Mouse (Mus musculus): Measurements from ENCODE around the gene E2f1. TPM values are rescaled to one million over a fixed set of nuclear protein-coding genes. Genes with fewer than 3 reads are reported as not detected.

E2f1 gene
- total and polyA plus RNA-seq, 3 experiments: 5.1 to 19.6 (median 5.3) TPM

GRCm38 (mm10) chr2:154565562-154565961, 4.1 kb downstream of the E2f1 start:
- TF ChIP-seq POLR2A (IDR thresholded peaks at IDR 0.05; ENCODE audit: low read depth, low read length) (no peak), NELFE (IDR thresholded peaks at IDR 0.05; ENCODE audit: low read depth, low read length) (no peak), MAFK (IDR thresholded peaks at IDR 0.05; ENCODE audit: insufficient replicate concordance, low read length) (no peak), RAD21 (IDR thresholded peaks at IDR 0.05; ENCODE audit: low read depth, low read length) (no peak), RCOR1 (conservative IDR thresholded peaks at IDR 0.05; ENCODE audit: low read depth, low read length) (no peak), GABPA (IDR thresholded peaks at IDR 0.05; ENCODE audit: insufficient replicate concordance, low read depth, low read length) (no peak)
- dilution Hi-C loops (cut with MboI; ENCODE audit: extremely low pct_ligation_motif_present, extremely low pct_unique_long_range_greater_than_20kb, low sequenced_read_pairs) (no loop called here), in situ Hi-C loops (cut with MboI; ENCODE audit: low pct_ligation_motif_present, low pct_unique_long_range_greater_than_20kb, low sequenced_read_pairs) (no loop called here)
- DNase-seq (ENCODE audit: extremely low read depth): no peak
- no peak overlapping the region for H3K27ac ChIP-seq (ENCODE audit: insufficient read depth, low read depth)
- peaks cover 0 to 37% of the 10 kb centered on the region in 2 experiments; a peak in 3 of 4 replicates for H3K4me1 ChIP-seq (ENCODE audit: control insufficient read depth in 1 of 2, insufficient read depth in 2 of 2)
- H3K4me2 ChIP-seq (ENCODE audit: insufficient read depth, low read depth, poor library complexity, severe bottlenecking): no peak overlapping the region
- peaks cover 30 to 58% of the 10 kb centered on the region in 2 experiments for H3K36me3 ChIP-seq (replicated peaks in 1 of 2; ENCODE audit: control insufficient read depth in 1 of 2, insufficient read depth in 1 of 2, low read length in 1 of 2)
- H3K9ac ChIP-seq (ENCODE audit: insufficient read depth, low read depth): no peak overlapping the region
- H3K9me3 ChIP-seq (replicated peaks; ENCODE audit: low read length): no peaks in the 10 kb centered on the region
- H3K79me2 ChIP-seq (replicated peaks; ENCODE audit: control insufficient read depth, extremely low read depth, insufficient read depth, poor library complexity, severe bottlenecking): peaks cover 22% of the 10 kb centered on the region
- H3K4me3 ChIP-seq (replicated peaks in 1 of 3; ENCODE audit: low read depth in 2 of 3, low read length in 2 of 3, poor library complexity in 1 of 3): no peak overlapping the region
- no peaks in the 10 kb centered on the region for H3K27me3 ChIP-seq (replicated peaks)

GRCm38 (mm10) chr2:154563612-154564170, 6.0 kb downstream of the E2f1 start:
- H3K4me2 ChIP-seq (ENCODE audit: insufficient read depth, low read depth, poor library complexity, severe bottlenecking): no peak overlapping the region
- DNase-seq (ENCODE audit: extremely low read depth): no peak
- in situ Hi-C loops (cut with MboI; ENCODE audit: low pct_ligation_motif_present, low pct_unique_long_range_greater_than_20kb, low sequenced_read_pairs): no loop called here
- H3K4me3 ChIP-seq (replicated peaks in 1 of 3; ENCODE audit: low read depth in 2 of 3, low read length in 2 of 3, poor library complexity in 1 of 3): no peak overlapping the region
- H3K9ac ChIP-seq (ENCODE audit: insufficient read depth, low read depth): no peak overlapping the region
- H3K27ac ChIP-seq (ENCODE audit: insufficient read depth, low read depth): no peak overlapping the region
- H3K4me1 ChIP-seq (ENCODE audit: control insufficient read depth in 1 of 2, insufficient read depth in 2 of 2): peaks cover 0 to 32% of the 10 kb centered on the region in 2 experiments; a peak in 2 of 4 replicates
- no peaks in the 10 kb centered on the region for H3K27me3 ChIP-seq (replicated peaks)
- TF ChIP-seq CHD1 (IDR thresholded peaks at IDR 0.05; ENCODE audit: low read depth, low read length) (no peak), CTCF (conservative IDR thresholded peaks at IDR 0.05 in 1 of 2, IDR thresholded peaks at IDR 0.05 in 1 of 2; ENCODE audit: low read depth in 2 of 2, low read length in 2 of 2) (no peak), GABPA (IDR thresholded peaks at IDR 0.05; ENCODE audit: insufficient replicate concordance, low read depth, low read length) (no peak), MEF2A (IDR thresholded peaks at IDR 0.05; ENCODE audit: borderline replicate concordance, low read depth, low read length) (no peak), MAX (IDR thresholded peaks at IDR 0.05; ENCODE audit: low read length) (no peak), PAX5 (IDR thresholded peaks at IDR 0.05; ENCODE audit: low read length) (no peak), USF2 (conservative IDR thresholded peaks at IDR 0.05; ENCODE audit: low read depth, low read length) (no peak), BHLHE40 (IDR thresholded peaks at IDR 0.05; ENCODE audit: low read depth, low read length) (no peak), ZKSCAN1 (IDR thresholded peaks at IDR 0.05; ENCODE audit: borderline replicate concordance, low read depth, low read length) (no peak), ETS1 (conservative IDR thresholded peaks at IDR 0.05; ENCODE audit: low read depth, low read length) (no peak), ZMIZ1 (IDR thresholded peaks at IDR 0.05; ENCODE audit: low read depth, low read length) (no peak)
- peaks cover 20% of the 10 kb centered on the region for H3K79me2 ChIP-seq (replicated peaks; ENCODE audit: control insufficient read depth, extremely low read depth, insufficient read depth, poor library complexity, severe bottlenecking)
- H3K36me3 ChIP-seq (replicated peaks in 1 of 2; ENCODE audit: control insufficient read depth in 1 of 2, insufficient read depth in 1 of 2, low read length in 1 of 2): peaks cover 39 to 76% of the 10 kb centered on the region in 2 experiments
- H3K9me3 ChIP-seq (replicated peaks; ENCODE audit: low read length): no peaks in the 10 kb centered on the region
- dilution Hi-C loops (cut with MboI; ENCODE audit: extremely low pct_ligation_motif_present, extremely low pct_unique_long_range_greater_than_20kb, low sequenced_read_pairs): no loop called here

All from CH12.LX (cell line).